Mouse (Mus musculus) embryonic facial prominence, embryonic 11.5 days (tissue): Measurements from ENCODE around the gene Kcnj4. TPM values are rescaled to one million over a fixed set of nuclear protein-coding genes. Genes with fewer than 3 reads are reported as not detected.

Experiments used
- ATAC-seq: fragments of 200-750 bp; cut with Nextera tagmentation; replicated peaks from 2 replicates; pipeline ENCODE4 v1.8.0; 2017; ENCODE audit warnings: low read depth; ENCODE audit not compliant: insufficient number of reproducible peaks, low FRiP score, low TSS enrichment
- DNase-seq: peaks from one replicate; pipeline ENCODE4 v3.0.0-alpha.2; 2015; ENCODE audit warnings: low spot score
- H3K27ac ChIP-seq: fragments of 300-500 bp; sonication (generic); replicated peaks from 2 replicates; pipeline ENCODE4 v1.5.1; 2014; ENCODE audit warnings: mild to moderate bottlenecking, low read depth, low read length, control low read depth
- H3K27me3 ChIP-seq: fragments of 300-500 bp; sonication (generic); 2 replicates; pipeline ENCODE4 v1.6.1; 2014; ENCODE audit warnings: mild to moderate bottlenecking, low read length, moderate library complexity, mixed read lengths; ENCODE audit not compliant: control insufficient read depth, insufficient read depth
- H3K36me3 ChIP-seq: fragments of 300-500 bp; sonication (generic); replicated peaks from 2 replicates; pipeline ENCODE4 v1.6.1; 2014; ENCODE audit warnings: low read depth, mild to moderate bottlenecking, low read length, moderate library complexity, mixed read lengths; ENCODE audit not compliant: control insufficient read depth, insufficient read depth
- H3K4me1 ChIP-seq: fragments of 300-500 bp; sonication (generic); 2 replicates; pipeline ENCODE4 v1.6.1; 2014; ENCODE audit warnings: low read length, mixed read lengths; ENCODE audit not compliant: control insufficient read depth, insufficient read depth
- H3K4me2 ChIP-seq: fragments of 300-500 bp; sonication (generic); 2 replicates; pipeline ENCODE4 v1.6.1; 2014; ENCODE audit warnings: low read depth, mild to moderate bottlenecking, control low read depth, low read length, moderate library complexity
- H3K4me3 ChIP-seq: fragments of 300-500 bp; sonication (generic); 2 replicates; pipeline ENCODE4 v1.5.1; 2014; ENCODE audit warnings: low read depth, low read length, control low read depth
- H3K9ac ChIP-seq: fragments of 300-500 bp; sonication (generic); replicated peaks from 2 replicates; pipeline ENCODE4 v1.6.1; 2014; ENCODE audit warnings: mild to moderate bottlenecking, control low read depth, low read length
- H3K9me3 ChIP-seq: fragments of 300-500 bp; sonication (generic); replicated peaks from 2 replicates; pipeline ENCODE4 v1.6.1; 2016; ENCODE audit warnings: mild to moderate bottlenecking, low read length, inconsistent platforms, mixed read lengths; ENCODE audit not compliant: control insufficient read depth
- WGBS: fragments of 180-500 bp; shearing (Covaris S2); extraction: QIAGEN DNeasy Blood & Tissue Kit; methylation state at CpG from one replicate; pipeline ENCODE4 v1.1.7; 2014; 5-methylcytosine and 5-hydroxymethylcytosine counted together
- polyA plus RNA-seq: library from polyadenylated mRNA; unstranded; fragments of >200 nt; fragmentation: Nextera tagmentation; extraction: Ambion mirVana; gene quantifications from 2 replicates; pipeline ENCODE4 v1.2.1, GENCODE M21; 2014

Kcnj4 gene
- polyA plus RNA-seq, 1 experiment from 2014 or later = not detected

DNA sequence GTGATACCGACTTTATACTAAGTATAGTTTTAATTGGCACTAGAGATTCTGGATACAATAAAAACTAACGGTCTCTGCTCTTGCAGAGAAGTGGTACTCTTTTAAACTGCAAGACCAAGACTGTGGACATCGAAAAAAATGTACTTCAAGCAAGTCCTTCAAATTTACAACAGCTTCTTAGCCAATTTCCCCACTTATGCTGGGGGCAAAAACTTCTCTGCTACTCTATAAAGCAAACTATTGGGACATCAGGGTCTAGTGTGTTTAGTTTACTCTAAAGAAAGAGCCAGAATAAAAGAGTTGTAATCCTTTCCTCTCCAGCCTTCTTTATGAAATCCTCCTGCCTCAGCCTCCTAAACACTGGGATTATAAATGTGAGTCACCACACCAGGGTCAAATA, 38.9 kb upstream of the Kcnj4 start:
- Histone ChIP-seq H3K36me3 (peaks cover 27% of the 10 kb centered on the region), H3K4me1 (no peaks in the 10 kb centered on the region), H3K9me3 (no peaks in the 10 kb centered on the region), H3K4me2 (no peak overlapping the region), H3K27me3 (no peaks in the 10 kb centered on the region), H3K4me3 (no peak overlapping the region; the same call in 1 of the 2 replicates), H3K27ac (no peak overlapping the region), H3K9ac (no peak overlapping the region)
- WGBS = 94% methylated on average over 3 of the region's 3 CpGs
- DNase-seq = no peak
- ATAC-seq = no peak

DNA sequence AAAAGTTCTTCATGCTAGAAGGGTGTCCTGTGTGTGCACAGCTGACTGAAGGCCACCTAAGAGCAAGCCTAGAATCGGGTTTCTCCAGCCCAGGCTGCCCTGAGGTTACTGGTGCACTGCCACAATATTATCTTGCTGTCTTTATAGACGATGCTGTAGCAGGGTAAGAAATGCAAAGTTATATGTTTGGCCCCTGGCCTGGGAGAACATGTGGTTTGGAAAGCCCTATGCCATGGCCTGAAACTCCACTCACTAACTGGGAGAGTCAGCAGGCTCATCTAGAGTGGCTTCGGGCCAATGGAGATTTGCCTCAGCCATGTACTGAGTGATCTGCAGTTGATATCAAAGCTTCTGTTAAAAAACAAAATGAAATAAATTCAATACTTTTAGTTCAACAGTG, 28.8 kb upstream of the Kcnj4 start:
- H3K27ac ChIP-seq = no peak overlapping the region
- H3K4me2 ChIP-seq = no peak overlapping the region
- ATAC-seq (0 out of 2 replicates have a peak, but pooled peaks have one; percentile 49), DNase-seq (no peak)
- no peaks in the 10 kb centered on the region for H3K9me3 ChIP-seq
- H3K4me1 ChIP-seq = no peaks in the 10 kb centered on the region
- no peak overlapping the region for H3K9ac ChIP-seq
- H3K36me3 ChIP-seq = peaks cover 39% of the 10 kb centered on the region
- WGBS = 84% methylated on average over 3 of the region's 3 CpGs
- H3K4me3 ChIP-seq = no peak overlapping the region
- no peaks in the 10 kb centered on the region for H3K27me3 ChIP-seq

GRCm38 (mm10) chr15:79529935-79530334, 24.9 kb upstream of the Kcnj4 start:
- no peak overlapping the region for H3K4me2 ChIP-seq
- WGBS = 83% methylated on average over 7 of the region's 7 CpGs
- H3K9me3 ChIP-seq = no peaks in the 10 kb centered on the region
- no peak overlapping the region for H3K9ac ChIP-seq
- H3K36me3 ChIP-seq = peaks cover 38% of the 10 kb centered on the region
- no peak overlapping the region for H3K27ac ChIP-seq
- ATAC-seq (no peak), DNase-seq (no peak)
- H3K4me3 ChIP-seq = no peak overlapping the region
- no peaks in the 10 kb centered on the region for H3K27me3 ChIP-seq
- no peaks in the 10 kb centered on the region for H3K4me1 ChIP-seq

DNA sequence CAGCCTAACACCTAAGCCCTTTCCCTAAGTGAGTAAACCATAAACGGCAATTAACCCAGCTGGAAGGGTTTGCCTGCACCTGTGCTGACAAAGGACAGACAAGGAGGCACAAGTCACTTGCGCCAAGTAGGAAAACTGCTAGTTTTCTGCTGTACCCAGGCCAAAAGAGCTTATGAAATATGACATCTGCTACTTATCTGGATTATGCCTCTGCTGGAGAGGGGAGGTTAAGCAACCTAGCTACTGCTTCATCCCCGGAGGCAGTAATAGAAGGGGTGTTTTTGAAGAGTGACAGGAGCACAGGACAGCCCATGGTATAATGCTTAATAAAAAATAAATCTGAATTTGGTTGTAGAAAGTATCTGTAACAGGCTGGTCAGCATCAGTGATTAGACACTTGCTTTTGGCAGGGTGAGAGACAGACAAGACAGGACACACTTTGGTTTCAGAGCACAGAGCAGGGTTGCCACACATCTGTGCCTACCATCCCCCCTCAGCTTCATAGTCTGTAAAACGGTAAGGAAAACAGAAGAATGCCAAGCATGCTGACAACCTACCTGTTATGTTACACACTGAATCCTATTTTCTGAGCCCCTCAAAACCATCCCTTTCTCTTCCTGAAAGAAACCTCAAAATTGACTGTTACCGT, 23.1 kb upstream of the Kcnj4 start:
- Histone ChIP-seq H3K9ac (no peak overlapping the region), H3K4me2 (no peak overlapping the region), H3K27ac (no peak overlapping the region), H3K27me3 (no peaks in the 10 kb centered on the region), H3K9me3 (no peaks in the 10 kb centered on the region), H3K4me1 (no peaks in the 10 kb centered on the region), H3K4me3 (no peak overlapping the region), H3K36me3 (peaks cover 31% of the 10 kb centered on the region)
- whole genome bisulfite sequencing = 75% methylated on average over 5 of the region's 5 CpGs
- DNase-seq = peak; percentile 24
- ATAC-seq = no peak; the same call in 1 of the 2 replicates

DNA sequence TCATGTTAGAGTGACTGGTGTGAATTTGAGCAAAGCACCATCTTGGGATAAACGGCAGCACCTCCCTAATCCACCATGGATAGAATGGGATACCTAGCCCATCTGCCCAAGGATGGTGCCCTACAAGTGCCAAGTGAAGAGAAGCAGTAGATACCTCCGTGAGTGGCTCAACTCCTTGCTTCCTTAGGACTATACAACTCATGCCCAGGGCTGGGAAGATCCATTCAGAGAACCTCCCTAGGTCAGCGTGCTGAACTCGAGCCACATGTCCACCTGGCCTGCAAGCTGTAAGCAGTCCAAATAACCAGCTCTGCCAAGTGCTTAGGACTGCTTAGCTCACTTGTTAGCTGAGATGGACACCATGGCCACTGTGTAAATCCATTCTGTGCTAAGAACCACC, 22.2 kb upstream of the Kcnj4 start:
- Histone ChIP-seq H3K4me3 (no peak overlapping the region), H3K36me3 (peaks cover 28% of the 10 kb centered on the region), H3K9me3 (no peaks in the 10 kb centered on the region), H3K4me2 (no peak overlapping the region), H3K9ac (no peak overlapping the region), H3K27me3 (no peaks in the 10 kb centered on the region), H3K27ac (no peak overlapping the region), H3K4me1 (no peaks in the 10 kb centered on the region)
- 84% methylated on average over 4 of the region's 4 CpGs for WGBS
- no peak; the same call in 1 of the 2 replicates for ATAC-seq
- no peak for DNase-seq

- ATAC-seq (no peak), DNase-seq (no peak)
- Histone ChIP-seq H3K4me3 (no peak overlapping the region), H3K36me3 (peaks cover 20% of the 10 kb centered on the region), H3K27ac (no peak overlapping the region), H3K4me1 (no peaks in the 10 kb centered on the region), H3K4me2 (no peak overlapping the region), H3K9ac (no peak overlapping the region), H3K27me3 (no peaks in the 10 kb centered on the region), H3K9me3 (no peaks in the 10 kb centered on the region)
- WGBS = 60% methylated on average over 9 of the region's 9 CpGs
Measured at GRCm38 (mm10) chr15:79525979-79526768, 21.1 kb upstream of the Kcnj4 start.

GRCm38 (mm10) chr15:79525564-79525963, 20.5 kb upstream of the Kcnj4 start:
- H3K4me2 ChIP-seq = no peak overlapping the region
- H3K36me3 ChIP-seq = peaks cover 20% of the 10 kb centered on the region
- no peak overlapping the region for H3K27ac ChIP-seq
- 89% methylated on average over 5 of the region's 5 CpGs for WGBS
- H3K4me1 ChIP-seq = no peaks in the 10 kb centered on the region
- H3K9me3 ChIP-seq = no peaks in the 10 kb centered on the region
- no peak for DNase-seq
- H3K27me3 ChIP-seq = no peaks in the 10 kb centered on the region
- no peak for ATAC-seq
- no peak overlapping the region for H3K4me3 ChIP-seq
- no peak overlapping the region for H3K9ac ChIP-seq
